Mouse (Mus musculus) cortical plate, adult 2 months (tissue): ENCODE results near the gene Nkx1-2. TPM values are rescaled to one million over a fixed set of nuclear protein-coding genes. Genes with fewer than 3 reads are reported as not detected.

Source experiments
- H3K27ac ChIP-seq: fragments of 200-500 bp; 2 replicates; pipeline ENCODE4 v1.5.1; 2012; ENCODE audit warnings: low read length, control low read depth, inconsistent platforms; ENCODE audit not compliant: insufficient read depth
- H3K4me1 ChIP-seq: fragments of 200-500 bp; 2 replicates; pipeline ENCODE4 v1.6.1; 2011; ENCODE audit warnings: low read length; ENCODE audit not compliant: control insufficient read depth, insufficient read depth
- H3K4me3 ChIP-seq: fragments of 200-500 bp; 2 replicates; pipeline ENCODE4 v1.5.1; 2011; ENCODE audit warnings: mild to moderate bottlenecking, low read length, control low read depth; ENCODE audit not compliant: insufficient read depth
- CTCF ChIP-seq: fragments of 200-500 bp; IDR thresholded peaks from 2 replicates; pipeline ENCODE4 v1.5.1; 2011; ENCODE audit warnings: mild to moderate bottlenecking, control low read depth, low read length; ENCODE audit not compliant: insufficient read depth; ENCODE audit errors: extremely low read depth
- POLR2A ChIP-seq: fragments of 200-500 bp; IDR thresholded peaks from 2 replicates; pipeline ENCODE4 v1.6.1; 2011; ENCODE audit warnings: mild to moderate bottlenecking, low read length, control low read depth; ENCODE audit not compliant: insufficient read depth; ENCODE audit errors: extremely low read depth
- polyA plus RNA-seq: library from polyadenylated mRNA; depleted of rRNA; stranded (reverse); fragments of >200 nt; gene quantifications from 2 replicates; pipeline ENCODE4 v1.2.3, GENCODE M21; 2012

Gene Nkx1-2
- polyA plus RNA-seq, 1 experiment = 0.04 TPM

GRCm38 (mm10) chr7:132589610-132590009 lies 9.8 kb downstream of the Nkx1-2 start:
- no peak overlapping the region for H3K27ac ChIP-seq
- H3K4me1 ChIP-seq = no peaks in the 10 kb centered on the region
- H3K4me3 ChIP-seq = no peak overlapping the region
- TF ChIP-seq POLR2A (no peak), CTCF (no peak)

- no peak overlapping the region for H3K27ac ChIP-seq
- H3K4me3 ChIP-seq = no peak overlapping the region
- H3K4me1 ChIP-seq = no peaks in the 10 kb centered on the region
- no peak for TF ChIP-seq POLR2A
- no peak for TF ChIP-seq CTCF
Observed at GRCm38 (mm10) chr7:132587167-132587566, 12.3 kb downstream of the Nkx1-2 start.

- H3K4me3 ChIP-seq = no peak overlapping the region
- no peaks in the 10 kb centered on the region for H3K4me1 ChIP-seq
- TF ChIP-seq CTCF (no peak), POLR2A (no peak)
- H3K27ac ChIP-seq = no peak overlapping the region
Observed at GRCm38 (mm10) chr7:132585695-132586491, 13.5 kb downstream of the Nkx1-2 start.

- Histone ChIP-seq H3K4me3 (no peak overlapping the region), H3K27ac (no peak overlapping the region), H3K4me1 (no peaks in the 10 kb centered on the region)
- no peak for TF ChIP-seq CTCF
- TF ChIP-seq POLR2A = no peak
Observed at GRCm38 (mm10) chr7:132581441-132581840, 18.0 kb downstream of the Nkx1-2 start.

- TF ChIP-seq CTCF (no peak), POLR2A (no peak)
- no peak overlapping the region for H3K27ac ChIP-seq
- no peaks in the 10 kb centered on the region for H3K4me1 ChIP-seq
- no peak overlapping the region for H3K4me3 ChIP-seq
Observed at GRCm38 (mm10) chr7:132580511-132580910, 18.9 kb downstream of the Nkx1-2 start.

- Histone ChIP-seq H3K4me1 (no peaks in the 10 kb centered on the region; the same call in 1 of the 2 replicates), H3K4me3 (no peak overlapping the region), H3K27ac (no peak overlapping the region)
- TF ChIP-seq CTCF (no peak), POLR2A (no peak)
Observed at GRCm38 (mm10) chr7:132576891-132577290, 22.5 kb downstream of the Nkx1-2 start.

- TF ChIP-seq CTCF = no peak
- TF ChIP-seq POLR2A = peak; percentile 98
Observed at GRCm38 (mm10) chr7:132576116-132576650, 23.3 kb downstream of the Nkx1-2 start, which contains the start of gene Oat. TSS of gene Oat (minus strand) at chr7:132576398.

GRCm38 (mm10) chr7:132575623-132576022 lies 23.8 kb downstream of the Nkx1-2 start:
- TF ChIP-seq CTCF = peak; percentile 41
- TF ChIP-seq POLR2A = peak; percentile 74
- Histone ChIP-seq H3K4me3 (peak overlapping the region; percentile 52), H3K4me1 (no peaks in the 10 kb centered on the region; the same call in 1 of the 2 replicates), H3K27ac (peak overlapping the region; percentile 4; the same call in 1 of the 2 replicates)

More at GRCm38 (mm10) chr7:132576116-132576650, 23.3 kb downstream of the Nkx1-2 start, which contains the start of gene Oat:
- H3K4me3 ChIP-seq = peak within 1 kb of the TSS; percentile 52
- H3K4me1 ChIP-seq = no peaks in the 10 kb centered on the region; the same call in 1 of the 2 replicates
- H3K27ac ChIP-seq = peak within 1 kb of the TSS; percentile 5

- Histone ChIP-seq H3K27ac (no peak overlapping the region), H3K4me3 (no peak overlapping the region), H3K4me1 (peaks cover 2% of the 10 kb centered on the region; the same call in 1 of the 2 replicates)
- no peak for TF ChIP-seq POLR2A
Observed at GRCm38 (mm10) chr7:132574646-132575045, 24.8 kb downstream of the Nkx1-2 start.

- TF ChIP-seq POLR2A (no peak), CTCF (no peak)
- Histone ChIP-seq H3K27ac (no peak overlapping the region), H3K4me3 (no peak overlapping the region), H3K4me1 (peaks cover 2% of the 10 kb centered on the region; the same call in 1 of the 2 replicates)
Observed at GRCm38 (mm10) chr7:132573205-132573604, 26.2 kb downstream of the Nkx1-2 start.
